Mouse (Mus musculus) limb, embryonic 14.5 days (tissue): Measurements from ENCODE around the gene Gm20379. TPM values are rescaled to one million over a fixed set of nuclear protein-coding genes. Genes with fewer than 3 reads are reported as not detected.

Experiments
- ATAC-seq: fragments of 200-750 bp; cut with Nextera tagmentation; 2 replicates; pipeline ENCODE4 v1.8.0; 2017; ENCODE audit warnings: low read depth, moderate number of reproducible peaks, moderate TSS enrichment; ENCODE audit not compliant: low FRiP score
- DNase-seq: peaks from one replicate; pipeline ENCODE4 v3.0.0-alpha.2; 2015; ENCODE audit warnings: low spot score
- H3K27ac ChIP-seq: fragments of 300-500 bp; sonication (generic); replicated peaks from 2 replicates; pipeline ENCODE4 v1.5.1; 2014; ENCODE audit warnings: low read depth, mild to moderate bottlenecking, low read length, moderate library complexity, mixed read lengths
- H3K27me3 ChIP-seq: fragments of 300-500 bp; sonication (generic); 2 replicates; pipeline ENCODE4 v1.6.1; 2014; ENCODE audit warnings: low read length, mixed read lengths; ENCODE audit not compliant: control insufficient read depth, insufficient read depth
- H3K36me3 ChIP-seq: fragments of 300-500 bp; sonication (generic); 2 replicates; pipeline ENCODE4 v1.6.1; 2014; ENCODE audit warnings: mild to moderate bottlenecking, low read length, moderate library complexity, mixed read lengths; ENCODE audit not compliant: control insufficient read depth, insufficient read depth
- H3K4me1 ChIP-seq: fragments of 300-500 bp; sonication (generic); 2 replicates; pipeline ENCODE4 v1.6.1; 2014; ENCODE audit warnings: antibody characterized with exemption, low read length, mixed read lengths; ENCODE audit not compliant: control insufficient read depth, insufficient read depth
- H3K4me2 ChIP-seq: fragments of 300-500 bp; sonication (generic); replicated peaks from 2 replicates; pipeline ENCODE4 v1.6.1; 2014; ENCODE audit warnings: low read depth, mild to moderate bottlenecking, low read length, moderate library complexity; ENCODE audit not compliant: severe bottlenecking
- H3K4me3 ChIP-seq: fragments of 300-500 bp; sonication (generic); replicated peaks from 2 replicates; pipeline ENCODE4 v1.5.1; 2014; ENCODE audit warnings: low read length
- H3K9ac ChIP-seq: fragments of 300-500 bp; sonication (generic); 2 replicates; pipeline ENCODE4 v1.6.1; 2014; ENCODE audit warnings: mild to moderate bottlenecking, low read depth, low read length, moderate library complexity; ENCODE audit not compliant: severe bottlenecking
- H3K9me3 ChIP-seq: fragments of 300-500 bp; sonication (generic); 2 replicates; pipeline ENCODE4 v1.6.1; 2016; ENCODE audit warnings: low read length; ENCODE audit not compliant: control insufficient read depth
- POLR2A ChIP-seq: fragments of 200-500 bp; IDR thresholded peaks from 2 replicates; pipeline ENCODE4 v1.8.0; 2012; ENCODE audit warnings: inconsistent platforms, mild to moderate bottlenecking, moderate library complexity, borderline replicate concordance; ENCODE audit not compliant: insufficient read depth, insufficient read length; ENCODE audit errors: extremely low read depth
- WGBS: fragments of 180-500 bp; shearing (Covaris S2); extraction: QIAGEN DNeasy Blood & Tissue Kit; methylation state at CpG from one replicate; pipeline ENCODE4 v1.1.7; 2014; 5-methylcytosine and 5-hydroxymethylcytosine counted together
- polyA plus RNA-seq, 2 experiments: library from polyadenylated mRNA; depleted of rRNA in 1 of 2; stranded (reverse) in 1 of 2; unstranded in 1 of 2; fragments of >200 nt; fragmentation: Nextera tagmentation in 1 of 2; extraction: Ambion mirVana in 1 of 2; gene quantifications; 2 replicates each; pipeline versions ENCODE4 v1.2.1 to v1.2.3; 2012 to 2014

Gm20379 gene
- polyA plus RNA-seq, 2 experiments = 1.0 TPM; not detected in 1

DNA sequence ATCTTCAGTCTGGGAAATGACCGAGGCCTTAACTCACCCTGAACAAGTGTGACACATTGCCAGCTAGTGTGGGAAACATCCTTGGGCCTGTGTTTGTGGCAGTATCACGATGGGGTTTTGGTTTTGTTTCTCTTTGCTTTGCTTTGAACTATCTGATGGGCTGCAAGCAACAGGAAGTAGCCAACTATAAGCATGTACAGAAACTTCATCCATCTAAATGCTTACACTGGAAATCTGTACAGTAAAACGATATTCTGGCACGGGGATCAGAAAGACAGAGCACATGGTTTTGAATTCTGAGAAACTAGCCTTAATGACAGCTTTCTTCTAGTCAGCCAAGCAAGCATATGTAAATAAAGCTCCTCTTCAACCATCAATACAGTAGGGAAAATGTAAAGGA is 48.2 kb downstream of the Gm20379 start:
- H3K4me1 ChIP-seq = peaks cover 12% of the 10 kb centered on the region
- H3K27ac ChIP-seq = peak overlapping the region; percentile 90; the same call in 1 of the 2 replicates
- no peaks in the 10 kb centered on the region for H3K27me3 ChIP-seq
- no peaks in the 10 kb centered on the region for H3K9me3 ChIP-seq
- H3K36me3 ChIP-seq = peaks cover 11% of the 10 kb centered on the region
- H3K4me3 ChIP-seq = peak overlapping the region; percentile 66
- ATAC-seq = no peak
- TF ChIP-seq POLR2A = no peak
- peak overlapping the region; percentile 97 for H3K4me2 ChIP-seq
- peak overlapping the region; percentile 70 for H3K9ac ChIP-seq
- WGBS = 19% methylated on average over 4 of the region's 4 CpGs
- no peak for DNase-seq

DNA sequence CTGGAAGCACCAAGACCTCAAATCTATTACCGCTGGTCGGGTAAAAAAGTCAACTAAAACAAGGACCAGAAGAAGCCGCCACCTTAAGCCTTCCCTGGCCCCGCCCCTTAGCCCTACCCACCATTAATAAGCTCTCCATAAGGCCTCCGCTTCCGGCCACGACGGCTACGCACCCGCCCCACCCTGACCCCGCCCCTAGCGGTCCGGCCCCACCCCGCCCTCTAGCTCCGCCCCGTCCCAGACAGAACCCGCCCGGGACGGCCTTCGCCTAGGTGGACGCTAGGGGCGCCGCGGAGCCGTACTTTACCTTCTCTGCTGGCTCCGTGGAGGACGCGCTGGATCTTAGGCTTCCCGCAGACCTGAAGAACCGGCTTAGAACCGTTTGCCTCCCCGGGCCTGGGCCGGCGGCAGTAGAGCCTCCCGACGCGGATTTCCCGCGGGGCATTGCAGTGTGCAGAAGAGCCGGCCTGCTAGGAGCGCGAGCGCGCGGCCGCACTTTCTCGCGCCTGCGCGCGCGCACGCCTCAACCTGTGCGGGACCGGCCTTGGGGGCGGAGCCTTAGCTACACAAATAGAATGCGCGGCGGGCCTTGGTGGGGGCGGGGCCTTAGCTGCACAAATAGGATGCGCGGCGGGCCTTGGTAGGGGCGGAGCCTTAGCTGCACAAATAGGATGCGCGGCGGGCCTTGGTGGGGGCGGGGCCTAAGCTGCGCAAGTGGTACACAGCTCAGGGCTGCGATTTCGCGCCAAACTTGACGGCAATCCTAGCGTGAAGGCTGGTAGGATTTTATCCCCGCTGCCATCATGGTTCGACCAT is 48.9 kb downstream of the Gm20379 start, which contains the start of the genes Dhfr and Msh3:
Dhfr (plus strand) TSS at position 271 of the 816 bp plus-strand sequence.
Msh3 (minus strand) TSS at position 548 of the 816 bp plus-strand sequence.
- Histone ChIP-seq H3K4me1 (peaks cover 12% of the 10 kb centered on the region), H3K9ac (peak within 1 kb of the TSS; percentile 70), H3K9me3 (no peaks in the 10 kb centered on the region), H3K36me3 (peaks cover 8% of the 10 kb centered on the region; the same call in 1 of the 2 replicates), H3K4me3 (peak within 1 kb of the TSS; percentile 66), H3K27ac (peak within 1 kb of the TSS; percentile 90), H3K27me3 (no peaks in the 10 kb centered on the region), H3K4me2 (peak within 1 kb of the TSS; percentile 97)
- DNase-seq (peak; percentile 98), ATAC-seq (peak; percentile 96)
- TF ChIP-seq POLR2A = peak; percentile 64; the same call in 1 of the 2 replicates
- WGBS = under 1% methylated on average over 67 of the region's 76 CpGs

DNA sequence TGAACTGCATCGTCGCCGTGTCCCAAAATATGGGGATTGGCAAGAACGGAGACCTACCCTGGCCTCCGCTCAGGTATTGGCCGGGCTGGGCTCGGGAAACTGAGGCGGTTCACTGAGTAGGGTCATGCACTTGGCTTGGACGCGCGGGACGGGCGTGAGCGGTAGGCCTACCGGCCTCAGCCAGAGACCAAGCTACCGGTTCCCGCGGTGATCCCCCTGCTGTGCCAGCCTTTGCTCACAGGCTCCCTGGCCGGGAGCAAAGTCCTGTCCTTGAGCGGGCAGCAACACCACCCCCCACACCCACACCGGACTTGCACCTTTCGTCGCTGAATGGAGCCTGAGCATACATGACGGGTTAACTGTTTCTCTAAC is 49.5 kb downstream of the Gm20379 start:
- Histone ChIP-seq H3K36me3 (peaks cover 8% of the 10 kb centered on the region; the same call in 1 of the 2 replicates), H3K4me1 (peaks cover 12% of the 10 kb centered on the region), H3K9ac (peak overlapping the region; percentile 70), H3K27me3 (no peaks in the 10 kb centered on the region), H3K4me2 (peak overlapping the region; percentile 97), H3K4me3 (peak overlapping the region; percentile 66), H3K9me3 (no peaks in the 10 kb centered on the region), H3K27ac (no peak overlapping the region)
- no peak for DNase-seq
- TF ChIP-seq POLR2A = peak; percentile 24; the same call in 1 of the 2 replicates
- WGBS = under 1% methylated on average over 24 of the region's 24 CpGs
- ATAC-seq = peak; percentile 2

DNA sequence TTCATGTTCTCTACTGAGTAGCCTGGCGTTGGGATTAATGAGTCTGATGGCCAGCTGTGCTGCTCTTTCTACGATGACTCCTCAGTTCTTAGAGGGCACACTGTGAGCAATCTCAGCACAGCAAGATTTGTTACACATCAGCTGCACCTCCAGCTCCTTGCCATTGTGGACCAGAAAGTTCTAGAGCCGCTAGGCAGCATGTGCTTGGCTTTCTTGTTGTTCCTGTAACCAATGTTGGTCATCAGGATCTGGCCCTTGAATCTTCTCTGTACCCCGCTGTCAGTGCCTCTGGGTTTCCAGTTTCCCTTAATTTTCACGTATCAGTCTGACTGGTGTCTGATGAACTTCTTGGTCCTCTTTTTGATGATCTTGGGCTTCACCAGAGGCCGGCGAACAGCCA is 50.6 kb downstream of the Gm20379 start:
- H3K4me2 ChIP-seq = peak overlapping the region; percentile 97
- ATAC-seq (no peak), DNase-seq (no peak)
- H3K36me3 ChIP-seq = no peaks in the 10 kb centered on the region
- TF ChIP-seq POLR2A = no peak
- no peak overlapping the region for H3K9ac ChIP-seq
- H3K27ac ChIP-seq = no peak overlapping the region
- 0 out of 2 replicates have a peak overlapping the region, but pooled peaks have one; percentile 66 for H3K4me3 ChIP-seq
- H3K9me3 ChIP-seq = no peaks in the 10 kb centered on the region
- 73% methylated on average over 7 of the region's 7 CpGs for WGBS
- peaks cover 12% of the 10 kb centered on the region for H3K4me1 ChIP-seq
- no peaks in the 10 kb centered on the region for H3K27me3 ChIP-seq

Other genes starting within 250 kb of the Gm20379 start
- 0.28 and 0.57 TPM in 2 replicates for gene Rasgrf2, start 174.3 kb upstream of the Gm20379 start, polyA plus RNA-seq (2012; rRNA removed)
- gene Rasgrf2, start 174.3 kb upstream of the Gm20379 start, polyA plus RNA-seq (2014; fragmentation: Nextera tagmentation; extraction: Ambion mirVana) = 0.15 and 0.18 TPM in 2 replicates
- 8.0 and 10.9 TPM in 2 replicates for gene Dhfr, start 48.7 kb downstream of the Gm20379 start, polyA plus RNA-seq (2012; rRNA removed)
- 11.7 and 12.7 TPM in 2 replicates for gene Dhfr, start 48.7 kb downstream of the Gm20379 start, polyA plus RNA-seq (2014; fragmentation: Nextera tagmentation; extraction: Ambion mirVana)
- gene Msh3, start 49.0 kb downstream of the Gm20379 start, polyA plus RNA-seq (2012; rRNA removed) = 18.9 and 26.2 TPM in 2 replicates
- gene Msh3, start 49.0 kb downstream of the Gm20379 start, polyA plus RNA-seq (2014; fragmentation: Nextera tagmentation; extraction: Ambion mirVana) = 25.2 and 29.3 TPM in 2 replicates
- 0.09 TPM in 2 replicates for gene Ankrd34b, start 119.9 kb downstream of the Gm20379 start, polyA plus RNA-seq (2012; rRNA removed)
- gene Ankrd34b, start 119.9 kb downstream of the Gm20379 start, polyA plus RNA-seq (2014; fragmentation: Nextera tagmentation; extraction: Ambion mirVana) = 0.08 and 0.10 TPM in 2 replicates
- gene Fam151b, start 178.0 kb downstream of the Gm20379 start, polyA plus RNA-seq (2012; rRNA removed) = 4.2 and 4.6 TPM in 2 replicates
- gene Fam151b, start 178.0 kb downstream of the Gm20379 start, polyA plus RNA-seq (2014; fragmentation: Nextera tagmentation; extraction: Ambion mirVana) = 0.22 and 0.43 TPM in 2 replicates
- gene Zfyve16, start 224.9 kb downstream of the Gm20379 start, polyA plus RNA-seq (2012; rRNA removed) = 14.4 and 15.4 TPM in 2 replicates
- 14.5 and 14.8 TPM in 2 replicates for gene Zfyve16, start 224.9 kb downstream of the Gm20379 start, polyA plus RNA-seq (2014; fragmentation: Nextera tagmentation; extraction: Ambion mirVana)